Mouse (Mus musculus): ENCODE data around the gene Olfr874. TPM values are rescaled to one million over a fixed set of nuclear protein-coding genes. Genes with fewer than 3 reads are reported as not detected.

The Olfr874 gene
- polyA plus RNA-seq (2015; fragmentation: Nextera tagmentation; extraction: Ambion mirVana), result not detected in 2 replicates

DNA sequence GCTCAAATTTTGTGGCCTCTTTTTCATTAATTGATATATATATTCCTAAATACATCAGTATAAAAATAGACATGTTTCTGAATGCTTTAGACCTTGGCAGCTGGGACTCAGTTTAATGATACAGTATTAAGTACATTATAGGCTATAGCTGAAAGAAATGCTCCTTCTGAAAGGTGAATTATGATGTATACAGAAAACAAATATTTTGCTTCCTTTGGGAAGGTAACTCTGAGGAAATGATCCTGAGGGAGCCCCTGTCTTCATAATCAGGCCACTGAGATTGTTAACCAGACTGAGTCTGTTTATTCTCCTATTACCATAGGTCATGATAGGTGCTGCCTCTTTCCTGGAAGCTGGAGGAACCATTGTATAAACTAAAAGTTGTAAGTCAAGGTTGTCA is at the start of gene Olfr874:
Olfr874 (plus strand) TSS at position 301 of the 400 bp plus-strand sequence.
- no peaks in the 10 kb centered on the region for H3K4me1 ChIP-seq (ENCODE audit: control insufficient read depth, insufficient read depth, low read length)
- H3K9me3 ChIP-seq (ENCODE audit: control insufficient read depth, low read length), result no peaks in the 10 kb centered on the region
- H3K9ac ChIP-seq (ENCODE audit: low read depth, low read length), result no peak within 1 kb of the TSS
- H3K27ac ChIP-seq (ENCODE audit: low read length), result no peak within 1 kb of the TSS
- H3K27me3 ChIP-seq (replicated peaks; ENCODE audit: control insufficient read depth, insufficient read depth, low read length), result no peaks in the 10 kb centered on the region
- H3K36me3 ChIP-seq (ENCODE audit: control insufficient read depth, insufficient read depth, low read length), result no peaks in the 10 kb centered on the region
- no peak for ATAC-seq
- H3K4me3 ChIP-seq (ENCODE audit: low read length), result no peak within 1 kb of the TSS
- no peak within 1 kb of the TSS for H3K4me2 ChIP-seq (ENCODE audit: low read depth, low read length)

GRCm38 (mm10) chr9:37716150-37716549 is 28.8 kb upstream of the Olfr874 start, which contains the start of gene Olfr160:
TSS of gene Olfr160 (minus strand) at chr9:37716250.
- no peak within 1 kb of the TSS for H3K4me2 ChIP-seq (ENCODE audit: low read depth, low read length)
- no peaks in the 10 kb centered on the region for H3K27me3 ChIP-seq (replicated peaks; ENCODE audit: control insufficient read depth, insufficient read depth, low read length)
- no peak for ATAC-seq
- 72% methylated on average over 1 of the region's 1 CpGs for WGBS
- H3K27ac ChIP-seq (ENCODE audit: low read length), result no peak within 1 kb of the TSS
- H3K4me1 ChIP-seq (ENCODE audit: control insufficient read depth, insufficient read depth, low read length), result no peaks in the 10 kb centered on the region
- no peak within 1 kb of the TSS for H3K4me3 ChIP-seq (ENCODE audit: low read length)
- H3K9me3 ChIP-seq (ENCODE audit: control insufficient read depth, low read length), result no peaks in the 10 kb centered on the region
- H3K9ac ChIP-seq (ENCODE audit: low read depth, low read length), result no peak within 1 kb of the TSS
- H3K36me3 ChIP-seq (ENCODE audit: control insufficient read depth, insufficient read depth, low read length), result no peaks in the 10 kb centered on the region

- no peak overlapping the region for H3K4me3 ChIP-seq (ENCODE audit: low read length)
- no peaks in the 10 kb centered on the region for H3K27me3 ChIP-seq (replicated peaks; ENCODE audit: control insufficient read depth, insufficient read depth, low read length)
- H3K4me1 ChIP-seq (ENCODE audit: control insufficient read depth, insufficient read depth, low read length), result no peaks in the 10 kb centered on the region
- ATAC-seq, result no peak
- 100% methylated on average over 1 of the region's 1 CpGs for WGBS
- H3K27ac ChIP-seq (ENCODE audit: low read length), result no peak overlapping the region
- H3K36me3 ChIP-seq (ENCODE audit: control insufficient read depth, insufficient read depth, low read length), result no peaks in the 10 kb centered on the region
- H3K4me2 ChIP-seq (ENCODE audit: low read depth, low read length), result no peak overlapping the region
- no peak overlapping the region for H3K9ac ChIP-seq (ENCODE audit: low read depth, low read length)
- H3K9me3 ChIP-seq (ENCODE audit: control insufficient read depth, low read length), result no peaks in the 10 kb centered on the region
Measured at GRCm38 (mm10) chr9:37734310-37734709, 10.6 kb upstream of the Olfr874 start.

- H3K27me3 ChIP-seq (replicated peaks; ENCODE audit: control insufficient read depth, insufficient read depth, low read length), result no peaks in the 10 kb centered on the region
- no peaks in the 10 kb centered on the region for H3K9me3 ChIP-seq (ENCODE audit: control insufficient read depth, low read length)
- no peak overlapping the region for H3K4me3 ChIP-seq (ENCODE audit: low read length)
- WGBS, result 52% methylated on average over 7 of the region's 7 CpGs
- H3K36me3 ChIP-seq (ENCODE audit: control insufficient read depth, insufficient read depth, low read length), result no peaks in the 10 kb centered on the region
- H3K4me2 ChIP-seq (ENCODE audit: low read depth, low read length), result no peak overlapping the region
- ATAC-seq, result no peak
- H3K27ac ChIP-seq (ENCODE audit: low read length), result no peak overlapping the region
- no peak overlapping the region for H3K9ac ChIP-seq (ENCODE audit: low read depth, low read length)
- H3K4me1 ChIP-seq (ENCODE audit: control insufficient read depth, insufficient read depth, low read length), result no peaks in the 10 kb centered on the region
Measured at GRCm38 (mm10) chr9:37750319-37751075, 5.6 kb downstream of the Olfr874 start.

DNA sequence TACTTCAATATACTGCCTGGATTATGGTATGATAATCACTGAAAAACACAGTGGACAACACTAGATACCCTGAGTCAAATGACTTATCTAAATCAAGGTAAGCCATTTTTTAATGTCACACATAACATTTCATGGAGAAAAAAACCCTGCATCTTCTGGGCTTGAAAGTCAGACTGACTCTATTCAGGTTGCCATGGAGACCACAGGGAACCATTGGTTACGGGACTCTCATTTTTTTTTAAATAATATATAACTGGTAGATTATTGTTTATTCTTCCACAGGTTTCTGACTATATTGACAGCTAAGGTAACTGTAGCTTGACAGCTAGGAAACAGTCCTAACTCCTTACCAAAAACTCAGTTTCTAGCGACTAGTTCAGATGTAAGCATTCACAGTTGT is 6.6 kb downstream of the Olfr874 start:
- H3K4me1 ChIP-seq (ENCODE audit: control insufficient read depth, insufficient read depth, low read length), result no peaks in the 10 kb centered on the region
- WGBS, result 61% methylated on average over 2 of the region's 2 CpGs
- H3K27me3 ChIP-seq (replicated peaks; ENCODE audit: control insufficient read depth, insufficient read depth, low read length), result no peaks in the 10 kb centered on the region
- no peak overlapping the region for H3K4me2 ChIP-seq (ENCODE audit: low read depth, low read length)
- H3K9ac ChIP-seq (ENCODE audit: low read depth, low read length), result no peak overlapping the region
- H3K27ac ChIP-seq (ENCODE audit: low read length), result no peak overlapping the region
- no peaks in the 10 kb centered on the region for H3K9me3 ChIP-seq (ENCODE audit: control insufficient read depth, low read length)
- H3K36me3 ChIP-seq (ENCODE audit: control insufficient read depth, insufficient read depth, low read length), result no peaks in the 10 kb centered on the region
- no peak for ATAC-seq
- H3K4me3 ChIP-seq (ENCODE audit: low read length), result no peak overlapping the region

GRCm38 (mm10) chr9:37752006-37752405 is 7.1 kb downstream of the Olfr874 start:
- H3K4me1 ChIP-seq (ENCODE audit: control insufficient read depth, insufficient read depth, low read length), result no peaks in the 10 kb centered on the region
- no peak overlapping the region for H3K27ac ChIP-seq (ENCODE audit: low read length)
- no peak for ATAC-seq
- no peak overlapping the region for H3K4me2 ChIP-seq (ENCODE audit: low read depth, low read length)
- H3K27me3 ChIP-seq (replicated peaks; ENCODE audit: control insufficient read depth, insufficient read depth, low read length), result no peaks in the 10 kb centered on the region
- 67% methylated on average over 4 of the region's 4 CpGs for WGBS
- no peak overlapping the region for H3K9ac ChIP-seq (ENCODE audit: low read depth, low read length)
- no peaks in the 10 kb centered on the region for H3K36me3 ChIP-seq (ENCODE audit: control insufficient read depth, insufficient read depth, low read length)
- no peaks in the 10 kb centered on the region for H3K9me3 ChIP-seq (ENCODE audit: control insufficient read depth, low read length)
- no peak overlapping the region for H3K4me3 ChIP-seq (ENCODE audit: low read length)

- no peaks in the 10 kb centered on the region for H3K4me1 ChIP-seq (ENCODE audit: control insufficient read depth, insufficient read depth, low read length)
- no peak overlapping the region for H3K4me2 ChIP-seq (ENCODE audit: low read depth, low read length)
- H3K9ac ChIP-seq (ENCODE audit: low read depth, low read length), result no peak overlapping the region
- ATAC-seq, result no peak
- H3K9me3 ChIP-seq (ENCODE audit: control insufficient read depth, low read length), result no peaks in the 10 kb centered on the region
- 81% methylated on average over 2 of the region's 2 CpGs for WGBS
- no peak overlapping the region for H3K4me3 ChIP-seq (ENCODE audit: low read length)
- H3K27me3 ChIP-seq (replicated peaks; ENCODE audit: control insufficient read depth, insufficient read depth, low read length), result no peaks in the 10 kb centered on the region
- no peaks in the 10 kb centered on the region for H3K36me3 ChIP-seq (ENCODE audit: control insufficient read depth, insufficient read depth, low read length)
- H3K27ac ChIP-seq (ENCODE audit: low read length), result no peak overlapping the region
Measured at GRCm38 (mm10) chr9:37761728-37762127, 16.8 kb downstream of the Olfr874 start.

DNA sequence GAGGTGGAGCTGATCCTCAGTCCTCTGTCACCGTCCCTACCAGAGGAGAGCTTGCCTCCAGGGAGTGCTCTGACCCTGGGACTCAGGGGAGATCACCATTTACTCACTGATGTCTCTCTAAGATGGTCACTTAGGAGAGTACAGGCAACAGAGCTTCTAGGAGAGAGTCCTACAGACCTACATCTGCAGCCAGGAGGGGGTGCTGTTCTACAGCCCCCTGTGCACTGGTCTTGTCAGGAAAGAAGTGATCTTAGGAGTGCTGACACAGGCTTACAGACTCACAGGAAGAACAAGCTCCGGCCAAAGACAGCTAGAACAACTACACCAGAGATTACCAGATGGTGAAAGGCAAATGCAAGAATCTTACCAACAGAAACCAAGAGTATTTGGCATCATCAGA is 17.6 kb downstream of the Olfr874 start:
- Histone ChIP-seq H3K9me3 (ENCODE audit: control insufficient read depth, low read length) (no peaks in the 10 kb centered on the region), H3K4me2 (ENCODE audit: low read depth, low read length) (no peak overlapping the region), H3K4me3 (ENCODE audit: low read length) (no peak overlapping the region), H3K36me3 (ENCODE audit: control insufficient read depth, insufficient read depth, low read length) (no peaks in the 10 kb centered on the region), H3K4me1 (ENCODE audit: control insufficient read depth, insufficient read depth, low read length) (no peaks in the 10 kb centered on the region), H3K27me3 (replicated peaks; ENCODE audit: control insufficient read depth, insufficient read depth, low read length) (no peaks in the 10 kb centered on the region), H3K9ac (ENCODE audit: low read depth, low read length) (no peak overlapping the region), H3K27ac (ENCODE audit: low read length) (no peak overlapping the region)
- ATAC-seq, result no peak
- WGBS, result 53% methylated on average over 2 of the region's 2 CpGs

- 65% methylated on average over 2 of the region's 2 CpGs for WGBS
- ATAC-seq, result no peak
Measured at GRCm38 (mm10) chr9:37770661-37771060, 25.8 kb downstream of the Olfr874 start.

GRCm38 (mm10) chr9:37771759-37772158 is 26.9 kb downstream of the Olfr874 start, which contains the start of gene Olfr875:
TSS of gene Olfr875 (plus strand) at chr9:37771857.
- Histone ChIP-seq H3K27me3 (replicated peaks; ENCODE audit: control insufficient read depth, insufficient read depth, low read length) (no peaks in the 10 kb centered on the region), H3K9me3 (ENCODE audit: control insufficient read depth, low read length) (no peaks in the 10 kb centered on the region), H3K9ac (ENCODE audit: low read depth, low read length) (no peak within 1 kb of the TSS), H3K27ac (ENCODE audit: low read length) (no peak within 1 kb of the TSS), H3K4me2 (ENCODE audit: low read depth, low read length) (no peak within 1 kb of the TSS), H3K36me3 (ENCODE audit: control insufficient read depth, insufficient read depth, low read length) (no peaks in the 10 kb centered on the region), H3K4me1 (ENCODE audit: control insufficient read depth, insufficient read depth, low read length) (no peaks in the 10 kb centered on the region), H3K4me3 (ENCODE audit: low read length) (no peak within 1 kb of the TSS)
- ATAC-seq, result no peak
- 14% methylated on average over 2 of the region's 2 CpGs for WGBS

More at GRCm38 (mm10) chr9:37770661-37771060, 25.8 kb downstream of the Olfr874 start:
- H3K9ac ChIP-seq (ENCODE audit: low read depth, low read length), result no peak overlapping the region
- no peaks in the 10 kb centered on the region for H3K9me3 ChIP-seq (ENCODE audit: control insufficient read depth, low read length)
- H3K27me3 ChIP-seq (replicated peaks; ENCODE audit: control insufficient read depth, insufficient read depth, low read length), result no peaks in the 10 kb centered on the region
- no peak overlapping the region for H3K4me2 ChIP-seq (ENCODE audit: low read depth, low read length)
- H3K4me3 ChIP-seq (ENCODE audit: low read length), result no peak overlapping the region
- H3K4me1 ChIP-seq (ENCODE audit: control insufficient read depth, insufficient read depth, low read length), result no peaks in the 10 kb centered on the region
- H3K27ac ChIP-seq (ENCODE audit: low read length), result no peak overlapping the region
- H3K36me3 ChIP-seq (ENCODE audit: control insufficient read depth, insufficient read depth, low read length), result no peaks in the 10 kb centered on the region

All from intestine, embryonic 16.5 days (tissue).